Comparison of ENCODE assay signal across 9 mouse cellular contexts in the genomic region with DNA sequence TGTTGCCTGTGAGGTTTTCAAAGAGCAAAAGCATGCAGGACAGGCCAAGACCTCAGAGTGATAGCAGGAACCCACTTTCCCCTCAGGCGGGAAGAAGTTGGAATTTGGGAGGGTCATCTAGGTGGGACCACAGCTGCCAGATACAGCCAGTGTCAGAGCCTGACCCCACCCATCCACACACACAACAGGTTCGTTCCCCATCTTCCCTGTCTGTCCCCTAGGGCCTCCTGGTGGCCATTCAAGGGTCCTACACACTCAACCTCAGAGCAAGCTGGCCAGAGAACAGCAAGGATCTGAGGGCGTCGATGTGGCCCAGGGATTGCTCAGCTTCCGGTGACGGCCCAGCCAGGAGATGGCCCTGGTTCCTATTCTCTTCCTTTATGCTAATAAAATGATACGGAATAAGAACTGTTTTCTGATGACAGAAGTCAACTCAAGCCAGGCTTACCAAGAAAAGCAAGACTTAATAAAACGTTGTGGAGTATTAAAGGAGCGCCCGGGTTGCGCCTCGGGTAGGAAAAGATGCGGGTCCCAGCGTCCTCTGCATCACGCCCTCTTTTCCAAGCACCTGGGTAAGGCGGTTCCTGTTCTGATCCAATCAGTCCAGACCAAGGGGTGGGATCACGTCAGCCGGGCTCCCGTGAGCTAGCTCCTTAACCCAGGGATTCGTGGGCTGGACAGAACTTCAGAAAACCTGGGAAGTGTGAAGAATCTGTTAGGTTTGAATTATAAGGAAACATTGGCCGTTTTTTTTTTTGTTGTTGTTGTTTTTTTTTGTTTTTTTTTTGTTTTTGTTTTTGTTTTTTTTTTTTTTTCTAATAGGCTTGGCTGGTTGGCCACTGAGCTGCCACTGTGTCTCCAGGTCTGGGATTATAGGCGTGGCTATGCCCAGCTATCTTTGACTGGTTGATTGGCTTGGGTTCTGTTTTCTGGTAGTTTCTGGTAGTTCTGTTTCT.
DNase-seq lines count a peak whose midpoint lies in the region; TF ChIP-seq lines count a peak whose summit lies in the region.
"Had no signal": no experiment of that assay in that cellular context is flagged by ENCODE, and none has a peak within 500 bp of the region (broad histone marks: within the 10 kb centered on the region; RNA-seq: fewer than 3 reads in every experiment).

No protein-coding gene starts in this region.

- peak; percentile 42 for TF ChIP-seq CTCF in left cerebral cortex, adult 2 months (IDR thresholded peaks at IDR 0.05)

- no peak overlapping the region for H3K27ac ChIP-seq in left cerebral cortex, adult 2 months
- H3K27ac ChIP-seq: heart, embryonic 15.5 days had no signal

- H3K4me3 ChIP-seq in left cerebral cortex, adult 2 months = no peak overlapping the region

- intact Hi-C loops in left cerebral cortex, adult 2 months (cut with DNase I) = loop anchor here (5.0 kb wide), 1 partner anchor 893 kb away; no protein-coding TSS in a partner anchor
- intact Hi-C loops in left cerebral cortex, postnatal 36 days (cut with DNase I) = loop anchor here (10.0 kb wide), 1 partner anchor 820 kb away; no protein-coding TSS in a partner anchor

- no peak for DNase-seq in left cerebral cortex, adult 2 months (ENCODE audit: extremely low spot score in 1 of 2, low spot score in 2 of 2)
- no peak for DNase-seq in left cerebral cortex, postnatal 36 days (ENCODE audit: low spot score in 2 of 2)
- DNase-seq in WW6 (ENCODE audit: low read depth, low spot score) = peak; percentile 82
- DNase-seq in forelimb bud, embryonic 11.5 days (ENCODE audit: low read depth, low spot score) = peak; percentile 34
- DNase-seq in retina, postnatal 1 day = peak; percentile 62
- no peak for DNase-seq in frontal cortex, postnatal 25 days (ENCODE audit: low spot score in 2 of 2)
- DNase-seq in urinary bladder, postnatal 25 days (ENCODE audit: low spot score) = no peak
- DNase-seq in Muller cell, postnatal 12 days (ENCODE audit: inconsistent ontology term) = no peak

Comparison
In these comparisons a context has a peak if more than half of its experiments do, and no peak if none do; other contexts are left out.
1. DNase-seq: peak in WW6 (single experiment), forelimb bud, embryonic 11.5 days (single experiment) and retina, postnatal 1 day (single experiment); none in left cerebral cortex, adult 2 months (0 of 2), left cerebral cortex, postnatal 36 days (0 of 2), frontal cortex, postnatal 25 days (0 of 2), urinary bladder, postnatal 25 days (single experiment) and Muller cell, postnatal 12 days (single experiment).